In the genomic region with DNA sequence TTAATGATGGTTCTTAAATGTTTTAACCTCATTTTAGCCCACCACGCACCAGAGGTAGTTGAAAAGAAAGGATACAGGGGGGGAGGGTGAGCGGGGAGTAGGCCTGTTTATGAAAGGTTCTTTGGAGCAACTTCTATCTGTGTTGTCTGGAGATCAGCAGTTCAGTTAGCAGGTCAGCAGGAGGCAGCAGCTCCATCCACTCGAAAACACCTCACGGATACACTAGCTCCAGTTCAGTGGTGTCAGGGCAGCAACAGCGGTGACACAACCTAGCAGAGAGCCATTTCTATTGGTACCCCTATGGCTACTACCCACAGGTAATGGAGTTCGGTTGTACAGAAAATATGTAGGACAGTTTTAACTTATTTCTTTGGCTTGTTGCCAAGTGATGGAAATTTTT, we compare ENCODE assay signal across 8 mouse cellular contexts. TPM values are rescaled to one million over a fixed set of nuclear protein-coding genes. Genes with fewer than 3 reads are reported as not detected.
DNase-seq lines count a peak whose midpoint lies in the region; ATAC-seq and TF ChIP-seq lines count a peak whose summit lies in the region.
"Had no signal": no experiment of that assay in that cellular context is flagged by ENCODE, and none has a peak within 500 bp of the region (broad histone marks: within the 10 kb centered on the region; RNA-seq: fewer than 3 reads in every experiment).

No protein-coding gene starts in this region.

- H3K36me3 ChIP-seq in kidney, embryonic 15.5 days = peaks cover 21% of the 10 kb centered on the region
- peaks cover 9% of the 10 kb centered on the region for H3K36me3 ChIP-seq in ES-Bruce4 (ENCODE audit: control insufficient read depth, insufficient read depth, low read length, poor library complexity, severe bottlenecking)

- TF ChIP-seq POLR2A in ES-Bruce4 (IDR thresholded peaks at IDR 0.05; ENCODE audit: insufficient read depth, low read length) = no peak

- DNase-seq in kidney, adult 11 months = peak; percentile 37
- peak; percentile 74 for DNase-seq in adipocyte (ENCODE audit: low spot score)
- no peak for DNase-seq in layer of hippocampus, adult 11-12 months (ENCODE audit: low spot score)

- H3K27me3 ChIP-seq in kidney, embryonic 15.5 days = no peaks in the 10 kb centered on the region
- no peaks in the 10 kb centered on the region for H3K27me3 ChIP-seq in ES-Bruce4 (ENCODE audit: control insufficient read depth, insufficient read depth, low read length, poor library complexity, severe bottlenecking)
- H3K27me3 ChIP-seq: midbrain, embryonic 12.5 days had no signal

- H3K9me3 ChIP-seq in kidney, embryonic 15.5 days (replicated peaks) = no peaks in the 10 kb centered on the region
- peaks cover 5% of the 10 kb centered on the region for H3K9me3 ChIP-seq in ES-Bruce4 (replicated peaks; ENCODE audit: control insufficient read depth, insufficient read depth, low read length, poor library complexity, severe bottlenecking)
- H3K9me3 ChIP-seq: midbrain, embryonic 12.5 days had no signal

- H3K4me2 ChIP-seq in kidney, embryonic 15.5 days = no peak overlapping the region
- H3K4me2 ChIP-seq: midbrain, embryonic 12.5 days had no signal

- peaks cover 5% of the 10 kb centered on the region for H3K4me1 ChIP-seq in kidney, embryonic 15.5 days
- H3K4me1 ChIP-seq in ES-Bruce4 (ENCODE audit: control insufficient read depth, insufficient read depth, low read length) = no peaks in the 10 kb centered on the region

- ATAC-seq in kidney, embryonic 15.5 days (replicated peaks; ENCODE audit: low FRiP score) = no peak
- peak; percentile 87 for ATAC-seq in inflammation-experienced regulatory T-cells, adult 6 months
- ATAC-seq in monocyte, adult 5-6 weeks (replicated peaks; ENCODE audit: insufficient number of reproducible peaks, low FRiP score, low TSS enrichment, poor library complexity, severe bottlenecking) = peak; percentile 62

- no peak overlapping the region for H3K4me3 ChIP-seq in kidney, embryonic 15.5 days (replicated peaks)
- no peak overlapping the region for H3K4me3 ChIP-seq in ES-Bruce4 (ENCODE audit: low read depth, low read length)
- H3K4me3 ChIP-seq: midbrain, embryonic 12.5 days had no signal

- H3K9ac ChIP-seq in kidney, embryonic 15.5 days = no peak overlapping the region
- H3K9ac ChIP-seq in ES-Bruce4 (ENCODE audit: low read depth, poor library complexity, severe bottlenecking) = no peak overlapping the region
- H3K9ac ChIP-seq: midbrain, embryonic 12.5 days had no signal

- 44% methylated on average over 6 of the region's 6 CpGs for WGBS in kidney, embryonic 15.5 days

- H3K27ac ChIP-seq in kidney, embryonic 15.5 days = no peak overlapping the region
- H3K27ac ChIP-seq in ES-Bruce4 (ENCODE audit: insufficient read depth, low read length) = no peak overlapping the region
- H3K27ac ChIP-seq: midbrain, embryonic 12.5 days had no signal

- TF ChIP-seq EP300 in ES-Bruce4 (IDR thresholded peaks at IDR 0.05; ENCODE audit: insufficient read depth, low read depth, low read length) = no peak

- TF ChIP-seq CTCF in ES-Bruce4 (IDR thresholded peaks at IDR 0.05; ENCODE audit: low read depth, low read length) = peak; percentile 65

RNA-seq across cellular contexts. Expression of a gene that starts 6.0 kb away (rescaled TPM):
- polyA plus RNA-seq in kidney, embryonic 15.5 days (2015; fragmentation: Nextera tagmentation; extraction: Ambion mirVana) = 20.9 and 22.8 TPM in 2 replicates
- polyA plus RNA-seq in ES-Bruce4 (2011; ENCODE audit: insufficient read depth, insufficient read length, low read depth, missing spikeins) = 4.2 and 4.9 TPM in 2 replicates
- 1 to 10 TPM; 4.0 to 5.5 (median 4.8) TPM for polyA plus RNA-seq in inflammation-experienced regulatory T-cells, adult 6 months (2017; shearing (Covaris generic))
- total RNA-seq in monocyte, adult 5-6 weeks (2017) = 4.2 to 6.2 TPM (median 5.4 TPM) in 3 replicates

RNA-seq across cellular contexts. Expression of a gene that starts 29.3 kb away (rescaled TPM):
- polyA plus RNA-seq in kidney, embryonic 15.5 days (2015; fragmentation: Nextera tagmentation; extraction: Ambion mirVana) = 16.3 and 16.5 TPM in 2 replicates
- polyA plus RNA-seq in ES-Bruce4 (2011; ENCODE audit: insufficient read depth, insufficient read length, low read depth, missing spikeins) = 25.1 and 27.7 TPM in 2 replicates
- polyA plus RNA-seq in inflammation-experienced regulatory T-cells, adult 6 months (2017; shearing (Covaris generic)) = under 1 TPM in 1 of 3 experiments, not detected in 2; 0.71 TPM
- total RNA-seq in monocyte, adult 5-6 weeks (2017) = not detected in 3 replicates

RNA-seq across cellular contexts. Expression of a gene that starts 30.6 kb away (rescaled TPM):
- not detected in 2 replicates for polyA plus RNA-seq in kidney, embryonic 15.5 days (2015; fragmentation: Nextera tagmentation; extraction: Ambion mirVana)
- 51.8 and 58.5 TPM in 2 replicates for polyA plus RNA-seq in ES-Bruce4 (2011; ENCODE audit: insufficient read depth, insufficient read length, low read depth, missing spikeins)
- 1 to 10 TPM in 2 of 3 experiments, under 1 TPM in 1; 0.73 to 3.1 (median 1.2) TPM for polyA plus RNA-seq in inflammation-experienced regulatory T-cells, adult 6 months (2017; shearing (Covaris generic))
- not detected in 3 replicates for total RNA-seq in monocyte, adult 5-6 weeks (2017)
- polyA plus RNA-seq: midbrain, embryonic 12.5 days had no signal

Comparison
In these comparisons a context has a peak if more than half of its experiments do, and no peak if none do; other contexts are left out.
1. RNA of a gene that starts 29.3 kb away (polyA plus RNA-seq): 25.1 to 27.7 TPM in ES-Bruce4 and 16.3 to 16.5 TPM in kidney, embryonic 15.5 days; 0.71 TPM in inflammation-experienced regulatory T-cells, adult 6 months; every median in the first group is over 10 times any median in the second.
2. RNA of a gene that starts 30.6 kb away (polyA plus RNA-seq): 51.8 to 58.5 TPM in ES-Bruce4; 0.73 to 3.1 TPM in inflammation-experienced regulatory T-cells, adult 6 months and not detected in kidney, embryonic 15.5 days; every median in the first group is over 10 times any median in the second.